Mouse (Mus musculus) gastrocnemius, adult 18-20 months (tissue): Measurements from ENCODE around the gene Wdr3. TPM values are rescaled to one million over a fixed set of nuclear protein-coding genes. Genes with fewer than 3 reads are reported as not detected.

Experiments used
- DNase-seq: peaks from one replicate; pipeline ENCODE4 v3.0.0; 2021; ENCODE audit warnings: low spot score
- long read RNA-seq, 2 experiments: library from polyadenylated mRNA; stranded (forward); transcript quantifications; one replicate each; pipeline ENCODE4 v2.0.0; 2021
- total RNA-seq, 2 experiments: library from RNA; stranded (reverse); gene quantifications; 2 replicates each; pipeline ENCODE4 v1.2.3; 2021

Wdr3 gene
- total RNA-seq, result 1 to 10 TPM; 8.4 to 9.8 TPM
- long read RNA-seq, experiment 1, transcript Wdr3-201 (27 exons, 3,432 nt), result major isoform, 18 of 20 reads
- long read RNA-seq, experiment 1, partial matches to known transcripts, result 1 of 20 reads
- long read RNA-seq, experiment 1, other reads (novel, unspliced or antisense), result 1 of 20 reads
- long read RNA-seq, experiment 2, transcript Wdr3-201 (27 exons, 3,432 nt), result major isoform, 14 of 18 reads
- long read RNA-seq, experiment 2, partial matches to known transcripts, result 1 of 18 reads
- long read RNA-seq, experiment 2, other reads (novel, unspliced or antisense), result 3 of 18 reads

DNA sequence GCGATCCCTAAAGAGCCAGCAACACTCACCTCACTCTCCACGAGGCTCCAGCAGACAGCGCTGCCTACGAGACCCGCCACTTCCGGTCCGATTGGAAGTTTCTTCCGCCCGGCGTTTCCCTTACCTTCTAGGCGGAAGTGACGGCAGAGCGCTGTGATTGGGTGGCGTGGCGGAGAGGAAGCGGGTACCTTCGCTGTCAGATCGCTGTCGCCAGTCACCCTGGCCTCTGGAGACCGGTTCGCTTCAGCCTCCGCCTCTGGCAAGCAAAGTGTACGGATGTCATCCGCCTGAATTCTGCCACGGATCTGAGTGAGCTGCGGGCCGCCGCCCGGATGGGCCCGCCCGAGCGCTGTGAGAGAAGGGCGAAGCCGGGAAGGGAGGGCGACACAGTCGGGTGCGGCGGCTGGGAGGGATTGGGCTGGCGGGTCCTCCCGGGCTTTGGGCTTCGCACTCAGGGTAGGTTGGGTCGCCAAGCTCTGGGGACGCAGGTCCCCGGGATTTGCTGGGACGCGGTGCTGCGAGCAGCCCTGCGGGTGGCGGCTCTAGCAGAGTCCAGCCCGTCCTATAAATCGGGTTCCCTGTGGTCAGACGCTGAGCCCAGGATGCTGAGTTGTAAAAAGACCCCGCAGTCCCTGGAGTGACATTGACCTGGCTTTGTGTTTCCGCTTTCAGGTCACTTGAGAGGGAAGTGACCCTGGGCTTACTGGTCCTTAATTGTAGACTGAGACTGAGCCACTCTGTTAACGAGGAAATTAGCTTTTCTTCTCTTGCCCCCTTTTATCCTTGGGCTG is at the start of gene Wdr3, which contains the start of gene Gdap2:
Gene Wdr3, minus strand, starts transcription at position 93 of the 791 bp plus-strand sequence.
Gene Gdap2, plus strand, starts transcription at position 67 of the 791 bp plus-strand sequence.
- DNase-seq, result peak; percentile 95

DNA sequence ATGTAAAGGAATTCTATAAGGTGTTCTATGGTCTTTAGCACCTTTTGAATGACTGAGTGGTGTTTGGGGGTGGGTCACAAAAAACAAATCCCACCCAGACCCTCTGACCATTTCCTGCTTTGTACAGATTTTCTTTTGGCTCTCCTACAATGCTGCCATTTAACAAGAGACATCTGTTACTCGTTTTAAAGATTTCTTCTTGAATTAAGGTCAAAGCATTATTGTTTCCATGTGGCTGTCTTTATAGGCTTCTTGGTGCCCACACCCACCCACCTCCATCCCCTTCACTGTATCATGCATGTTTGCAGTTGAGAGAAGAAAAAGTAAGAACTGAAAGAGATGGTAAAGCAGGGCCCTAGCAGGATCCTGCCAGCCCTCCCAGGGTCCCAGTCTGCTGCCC is 44.8 kb upstream of the Wdr3 start:
- DNase-seq, result no peak

DNA sequence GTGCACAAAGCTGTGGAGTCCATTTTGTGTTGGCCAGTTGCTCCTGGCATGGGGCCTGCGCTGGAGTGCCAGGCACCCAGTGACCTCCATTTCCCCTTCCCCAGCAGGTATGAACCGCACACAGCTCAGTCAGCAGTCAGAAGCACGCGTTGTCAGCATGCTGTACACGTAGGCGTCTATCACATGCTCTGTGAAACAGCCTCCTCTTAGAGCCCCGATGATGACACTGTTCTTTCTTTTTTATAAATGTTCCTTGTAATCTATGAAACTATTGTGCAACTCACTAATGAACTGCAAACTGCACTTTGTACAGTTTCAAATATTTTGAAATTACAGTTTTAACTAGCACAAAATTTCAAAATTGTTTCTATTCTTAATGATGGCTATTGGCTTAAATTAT is 39.3 kb upstream of the Wdr3 start:
- DNase-seq, result no peak

DNA sequence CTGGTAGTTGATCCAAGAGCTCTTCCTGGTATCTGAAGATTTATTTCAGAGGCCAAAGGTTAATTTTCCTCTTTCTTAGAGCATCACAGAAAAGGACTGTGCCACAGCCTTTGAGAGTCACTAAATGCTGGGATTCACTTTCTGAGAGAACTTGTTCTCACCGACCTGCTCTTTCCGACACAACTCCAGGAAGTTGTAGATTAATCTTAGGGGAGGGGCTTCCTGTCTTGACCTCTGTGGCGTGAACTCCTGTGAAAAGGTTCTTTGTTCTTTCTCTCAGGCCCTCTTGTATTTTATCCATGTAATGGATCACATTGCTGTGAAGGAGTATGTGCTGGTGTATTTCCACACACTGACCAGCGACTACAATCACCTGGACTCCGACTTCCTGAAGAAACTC is 32.0 kb upstream of the Wdr3 start:
- no peak for DNase-seq

DNA sequence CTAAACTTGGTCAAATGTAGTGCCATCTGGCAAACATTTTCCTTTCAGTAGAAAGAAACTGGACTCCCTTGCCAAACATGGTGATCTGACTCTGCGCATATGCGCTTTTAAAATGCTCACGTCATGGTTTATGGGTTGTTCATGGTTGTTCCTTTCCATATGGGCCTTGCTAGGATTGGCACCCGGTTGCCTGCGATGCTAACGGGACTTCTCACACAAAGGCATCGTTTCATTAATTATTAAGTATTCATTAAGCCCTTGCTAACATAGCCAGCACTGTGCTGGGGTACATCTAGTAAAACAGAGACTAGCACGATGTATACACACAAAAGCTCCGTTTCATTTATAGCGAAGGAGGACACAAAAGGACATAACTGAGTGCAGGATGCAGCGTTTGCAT is 27.7 kb upstream of the Wdr3 start:
- no peak for DNase-seq

DNA sequence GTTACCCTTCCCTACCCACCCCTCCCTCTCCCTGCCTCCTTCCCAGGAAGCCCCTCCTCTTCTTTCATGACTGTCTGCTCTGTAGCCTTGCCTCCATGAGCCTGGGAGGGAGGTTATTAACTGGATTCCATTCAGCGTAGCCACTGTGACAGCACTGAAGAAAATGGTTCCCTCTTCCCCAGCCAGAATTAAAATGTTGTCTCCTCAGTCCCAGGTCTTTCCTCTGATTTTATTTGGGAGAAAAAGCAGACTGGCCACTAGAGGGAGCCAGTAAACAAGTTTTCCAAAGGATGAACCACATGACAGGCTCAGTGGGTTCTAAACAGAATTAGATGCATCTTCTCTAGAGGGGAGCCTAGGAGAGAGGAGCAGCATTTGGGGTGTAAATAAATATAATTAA is 27.2 kb upstream of the Wdr3 start:
- peak; percentile 80 for DNase-seq

DNA sequence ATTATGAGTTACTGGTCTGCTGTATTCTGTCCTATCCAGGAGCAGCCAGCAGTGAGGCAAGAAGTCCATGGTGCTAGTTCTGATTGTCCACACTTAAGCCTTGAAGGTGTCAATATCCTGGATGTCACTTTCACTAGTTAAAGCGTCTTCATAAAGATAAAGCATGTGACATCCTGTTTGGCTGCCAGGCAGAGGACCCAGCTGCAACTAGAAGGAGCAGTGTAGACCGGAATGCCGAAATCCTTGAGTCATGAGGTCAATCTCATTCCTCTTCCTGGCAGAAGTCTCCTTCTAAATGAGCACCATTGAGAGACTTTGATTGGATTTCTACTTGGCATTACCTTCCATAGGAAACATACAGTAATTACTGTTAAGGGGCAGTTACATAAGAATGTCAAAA is 18.3 kb upstream of the Wdr3 start:
- no peak for DNase-seq

DNA sequence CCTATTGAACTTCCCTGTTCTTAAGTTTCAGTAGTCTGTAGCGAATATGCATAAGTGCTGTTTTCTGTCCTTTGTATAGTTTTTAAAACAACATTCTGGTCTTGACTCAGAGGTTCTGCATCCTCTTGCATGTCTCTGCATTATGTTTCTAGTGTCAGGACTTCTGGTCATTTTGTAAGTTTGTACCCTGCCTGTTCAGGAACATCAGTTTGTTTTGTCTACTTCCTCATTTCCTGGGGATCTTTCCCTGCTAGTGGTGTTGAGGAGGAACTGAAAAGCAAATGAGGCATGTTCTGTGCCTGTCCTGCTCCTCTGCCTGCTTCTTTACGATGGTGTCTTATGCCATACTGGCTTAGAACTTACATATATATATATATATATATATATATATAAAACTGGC is 13.8 kb upstream of the Wdr3 start:
- no peak for DNase-seq

DNA sequence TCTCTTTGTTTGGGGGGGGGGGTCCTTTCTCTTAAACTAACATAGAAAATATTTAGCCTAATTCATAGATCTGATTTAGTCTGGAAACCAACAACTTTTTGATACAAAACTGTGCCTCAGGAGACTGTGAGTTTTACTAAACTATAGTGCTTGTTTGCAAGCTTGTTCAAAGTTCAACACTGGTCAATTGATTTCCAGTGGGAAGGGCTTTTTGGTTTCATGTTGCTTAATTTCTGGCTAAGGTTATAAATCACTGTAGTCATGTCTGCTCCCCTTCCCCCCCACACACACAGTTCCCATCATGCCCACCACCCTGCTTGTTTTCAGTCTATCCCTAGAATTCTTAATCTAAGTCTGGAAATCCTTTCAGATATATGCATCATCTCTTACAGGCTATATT is 2.8 kb upstream of the Wdr3 start:
- DNase-seq, result no peak

DNA sequence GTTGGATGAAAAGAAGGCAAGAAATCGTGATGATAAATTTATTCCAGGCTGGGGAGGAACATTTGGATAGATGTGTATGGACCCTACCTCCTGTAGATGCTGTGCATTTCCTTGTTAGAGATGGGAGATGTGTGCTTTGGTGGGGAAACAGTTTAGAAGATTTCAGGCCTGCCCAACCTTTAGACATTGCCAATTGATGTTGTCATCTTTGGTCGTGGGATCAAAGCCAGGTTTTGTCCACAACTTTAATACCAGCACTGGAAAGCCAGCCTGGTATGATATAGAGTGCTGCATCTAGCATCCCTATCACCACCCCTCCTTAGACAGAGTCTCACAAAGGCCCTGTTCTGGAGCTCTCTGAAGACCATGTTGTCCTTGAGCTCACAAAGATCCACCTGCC is 1.3 kb upstream of the Wdr3 start:
- no peak for DNase-seq

DNA sequence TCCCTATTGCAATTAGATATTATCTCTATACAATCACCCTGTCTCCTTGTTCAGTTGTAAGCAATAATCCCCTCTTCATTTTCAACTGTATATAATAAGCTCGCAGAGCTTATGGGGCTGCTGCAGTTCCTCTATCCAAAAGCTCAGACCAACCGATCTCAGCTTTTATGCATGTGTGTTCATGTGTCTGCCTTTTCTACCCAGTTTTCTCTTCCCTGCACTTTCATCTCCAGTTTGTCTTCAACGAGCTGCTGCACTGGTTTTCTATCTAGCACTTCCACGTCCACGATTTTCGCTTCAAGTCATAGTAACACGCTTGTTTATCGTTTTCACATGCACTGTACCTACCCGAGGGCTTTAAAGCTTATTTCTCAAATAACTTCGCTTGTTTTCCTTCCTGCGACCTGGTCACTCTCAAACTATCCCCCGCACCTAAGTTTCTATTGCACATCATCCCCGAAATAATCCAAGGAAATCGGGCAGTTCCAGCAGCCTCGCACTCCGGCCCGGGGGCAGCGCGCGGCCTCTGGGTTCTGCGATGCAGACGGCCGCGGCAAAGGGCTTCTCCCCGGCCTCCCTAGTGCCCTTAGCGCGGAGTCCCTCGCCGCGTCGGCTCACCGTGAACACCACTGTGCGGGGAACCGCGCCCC is 417 bp downstream of the Wdr3 start:
- DNase-seq, result no peak

DNA sequence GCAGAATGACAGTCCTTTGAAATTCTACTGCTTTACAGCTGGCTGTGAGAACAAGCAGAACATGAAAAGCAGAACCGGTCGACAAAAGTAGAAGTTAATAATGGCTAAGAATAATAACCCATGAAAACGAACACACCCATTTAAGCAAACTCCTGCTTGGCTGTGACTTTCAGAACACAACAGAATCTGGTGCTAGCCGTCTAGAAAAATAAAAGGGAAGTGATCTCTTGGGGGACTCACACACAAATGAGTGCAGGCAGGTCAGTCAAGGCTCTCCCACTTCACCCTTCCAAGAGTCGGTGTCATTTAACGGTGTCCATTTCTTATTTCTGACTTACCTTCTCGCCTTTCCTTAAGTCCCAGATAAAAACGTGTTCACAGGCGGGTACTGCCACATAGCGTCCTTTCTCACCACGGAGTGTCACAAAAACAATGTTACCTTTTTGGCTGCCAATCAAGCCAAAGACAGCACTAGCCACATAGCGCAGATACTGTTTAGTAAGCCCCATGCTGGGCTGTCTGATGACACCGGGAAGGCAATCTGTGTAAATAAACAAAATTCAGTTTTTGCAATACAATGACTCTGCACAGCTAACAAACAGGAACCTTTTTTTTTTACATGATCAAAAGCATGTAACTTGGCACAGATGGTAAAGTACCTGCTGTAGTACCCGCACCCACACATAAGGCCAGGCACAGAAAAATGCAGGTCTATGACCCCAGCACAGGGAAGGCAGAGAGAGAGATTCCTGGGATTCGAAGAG is 1.3 kb downstream of the Wdr3 start:
- no peak for DNase-seq

DNA sequence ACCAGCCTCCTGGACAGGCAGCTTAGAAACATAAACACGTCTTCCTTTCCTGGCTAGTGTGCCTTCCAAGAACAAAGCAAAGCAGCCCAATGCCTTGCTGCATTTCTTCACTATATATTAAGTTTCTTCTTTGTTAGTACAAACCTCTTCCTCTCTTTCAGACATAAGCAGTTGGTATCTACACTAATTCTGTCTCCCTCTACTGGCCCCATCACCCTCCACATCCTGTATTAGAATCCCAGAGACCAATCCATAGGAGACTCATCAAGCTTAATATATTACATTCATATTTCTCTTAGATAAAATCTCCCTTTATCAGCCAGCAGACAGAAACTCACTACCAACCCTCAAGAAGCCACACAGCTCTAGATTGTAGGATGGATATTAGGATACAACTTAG is 39.8 kb downstream of the Wdr3 start:
- DNase-seq, result no peak

DNA sequence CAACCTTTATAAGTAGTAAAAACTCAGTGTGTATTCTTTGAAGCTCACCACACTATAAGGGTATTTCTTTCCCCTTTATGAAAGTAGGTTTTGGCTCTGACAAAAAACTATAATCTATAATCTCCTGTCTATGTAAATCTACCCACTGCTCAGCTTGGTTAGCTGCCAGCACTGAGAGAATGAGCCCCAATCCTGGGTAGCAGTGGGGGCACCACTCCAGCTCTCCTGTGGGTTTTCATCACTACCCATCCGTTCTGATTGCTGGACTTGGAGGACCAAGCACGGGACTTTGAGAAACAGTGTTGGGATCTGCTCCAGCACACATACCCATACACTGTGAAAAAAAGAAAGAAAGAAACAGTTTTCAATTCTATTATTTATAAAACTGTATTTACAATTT is 40.2 kb downstream of the Wdr3 start:
- DNase-seq, result no peak

DNA sequence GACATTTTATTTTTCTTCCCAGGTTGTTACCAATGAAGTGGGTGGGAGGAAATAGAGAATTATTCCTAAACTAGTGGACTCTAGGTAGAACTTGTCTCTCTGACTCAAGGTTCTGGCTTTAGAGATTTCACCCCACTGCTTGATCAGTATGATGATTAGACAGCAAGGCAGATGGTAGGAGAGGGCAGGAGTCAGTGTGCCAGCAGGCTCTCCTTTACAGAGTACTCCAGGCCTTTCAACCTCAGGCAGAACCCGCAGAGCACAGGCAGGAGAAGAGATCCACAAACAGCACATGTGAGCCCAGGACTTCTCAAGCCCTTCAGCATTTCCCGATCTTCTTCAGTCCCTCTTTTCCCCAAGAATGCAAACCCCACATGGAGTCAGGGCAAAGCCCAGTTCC is 43.5 kb downstream of the Wdr3 start:
- DNase-seq, result no peak

DNA sequence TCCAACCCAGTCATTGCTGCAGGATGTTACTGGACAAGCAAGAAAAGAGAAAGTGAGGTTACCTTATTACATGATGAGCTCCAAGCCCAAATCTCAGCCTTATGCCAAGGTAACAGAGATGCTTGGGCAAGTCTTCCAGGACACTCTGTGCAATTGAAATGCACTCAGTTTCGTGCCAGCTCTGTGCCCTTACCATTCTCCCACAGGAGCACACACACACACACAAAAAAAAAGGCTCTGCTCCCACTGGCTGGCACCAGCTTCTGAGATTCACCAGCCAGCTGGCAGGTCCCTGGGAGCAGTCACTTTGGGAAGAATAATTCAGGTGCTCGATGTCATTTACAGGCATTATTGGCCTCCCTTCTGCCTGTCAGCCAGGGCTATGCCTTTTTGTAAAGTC is 55.5 kb downstream of the Wdr3 start:
- DNase-seq, result no peak

DNA sequence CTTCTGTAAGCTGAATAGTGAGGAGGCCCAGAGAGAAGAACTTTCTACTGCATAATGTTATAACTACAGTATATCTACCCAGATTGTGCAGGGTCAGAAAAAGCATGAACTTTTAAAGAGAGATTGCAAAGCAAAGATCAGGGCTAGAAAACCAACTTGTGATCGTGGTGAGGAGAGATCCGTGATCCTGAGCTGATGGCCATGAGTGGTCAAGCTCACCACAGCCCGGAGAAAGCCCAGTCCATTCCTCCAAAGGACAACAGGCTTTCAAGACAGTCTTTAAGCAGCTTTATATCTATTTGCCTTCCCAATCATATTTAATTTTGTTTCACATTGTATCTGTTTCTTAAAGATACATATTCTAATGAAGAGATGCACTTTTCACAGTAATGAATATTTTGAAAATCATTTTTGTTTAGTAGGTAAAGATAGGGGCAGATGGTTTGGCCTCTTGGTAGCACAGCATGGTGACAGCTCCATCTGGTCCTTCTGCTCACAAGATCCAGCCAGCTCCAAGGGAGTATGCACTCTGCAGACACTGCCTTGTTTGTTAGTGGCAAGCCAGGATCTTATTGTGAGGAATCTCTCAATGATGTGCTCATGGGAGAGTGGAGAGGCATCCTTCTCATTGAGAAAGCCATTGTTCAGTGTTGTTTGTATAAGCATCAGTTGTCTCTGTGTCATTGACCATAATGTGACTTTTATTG is 59.7 kb downstream of the Wdr3 start:
- no peak for DNase-seq
